ENCODE assay signal across 9 mouse cellular contexts in genomic region chr7:35948389-35948788, GRCm38 (mm10).
A peak's percentile ranks its signal among the peaks of the same experiment; 100 is the strongest.
DNase-seq lines count a peak whose midpoint lies in the region; ATAC-seq and TF ChIP-seq lines count a peak whose summit lies in the region.
"Had no signal": no experiment of that assay in that cellular context is flagged by ENCODE, and none has a peak within 500 bp of the region (broad histone marks: within the 10 kb centered on the region; RNA-seq: fewer than 3 reads in every experiment).

No protein-coding gene starts in this region.

- WGBS in forebrain, embryonic 13.5 days: 1% methylated on average over 13 of the region's 13 CpGs
- WGBS in midbrain, embryonic 12.5 days: under 1% methylated on average over 13 of the region's 13 CpGs

- TF ChIP-seq CTCF in gastrocnemius, adult 2 months (IDR thresholded peaks at IDR 0.05): no peak

- no peaks in the 10 kb centered on the region for H3K9me3 ChIP-seq in forebrain, embryonic 13.5 days (replicated peaks)
- H3K9me3 ChIP-seq in midbrain, embryonic 12.5 days: no peaks in the 10 kb centered on the region

- H3K4me2 ChIP-seq in forebrain, embryonic 13.5 days: peak overlapping the region; percentile 54
- peak overlapping the region; percentile 47 for H3K4me2 ChIP-seq in midbrain, embryonic 12.5 days (replicated peaks)

- H3K4me3 ChIP-seq in forebrain, embryonic 13.5 days: peak overlapping the region; percentile 17; the same call in 1 of the 2 replicates
- H3K4me3 ChIP-seq in midbrain, embryonic 12.5 days: peak overlapping the region; percentile 21; the same call in 1 of the 2 replicates
- H3K4me3 ChIP-seq in gastrocnemius, adult 2 months: no peak overlapping the region

- H3K9ac ChIP-seq in forebrain, embryonic 13.5 days: no peak overlapping the region
- no peak overlapping the region for H3K9ac ChIP-seq in midbrain, embryonic 12.5 days (replicated peaks)

- no peak overlapping the region for H3K27ac ChIP-seq in forebrain, embryonic 13.5 days
- 0 out of 2 replicates have a peak overlapping the region, but pooled peaks have one; percentile 15 for H3K27ac ChIP-seq in midbrain, embryonic 12.5 days (replicated peaks)
- H3K27ac ChIP-seq in gastrocnemius, adult 2 months: no peak overlapping the region
- H3K27ac ChIP-seq: macrophage had no signal

- H3K27me3 ChIP-seq in forebrain, embryonic 13.5 days: peaks cover 29% of the 10 kb centered on the region
- H3K27me3 ChIP-seq in midbrain, embryonic 12.5 days: peaks cover 18% of the 10 kb centered on the region

- intact Hi-C loops in gastrocnemius, adult 2 months (cut with DNase I): no loop called here

- H3K36me3 ChIP-seq in forebrain, embryonic 13.5 days (ENCODE audit: poor library complexity, severe bottlenecking): no peaks in the 10 kb centered on the region
- H3K36me3 ChIP-seq in midbrain, embryonic 12.5 days: no peaks in the 10 kb centered on the region

- peak; percentile 83; the same call in 1 of the 2 replicates for ATAC-seq in forebrain, embryonic 13.5 days
- ATAC-seq in midbrain, embryonic 12.5 days (ENCODE audit: low FRiP score, low read depth): peak; percentile 78

- peaks cover 20% of the 10 kb centered on the region for H3K4me1 ChIP-seq in forebrain, embryonic 13.5 days
- peaks cover 14% of the 10 kb centered on the region for H3K4me1 ChIP-seq in midbrain, embryonic 12.5 days

- peak; percentile 62 for DNase-seq in embryo, embryonic 11 days
- peak; percentile 65 for DNase-seq in kidney, postnatal 10 days
- DNase-seq in adrenal gland, adult (ENCODE audit: inconsistent age in 2 of 2, low spot score in 1 of 2): no peak
- DNase-seq in gastrocnemius, adult 2 months: no peak
- DNase-seq in gastrocnemius, postnatal 25 days: no peak
- DNase-seq in heart, adult 8-10 months (ENCODE audit: low spot score): no peak

Comparison
In these comparisons a context has a peak if more than half of its experiments do, and no peak if none do; other contexts are left out.
1. DNase-seq: peak in embryo, embryonic 11 days (single experiment) and kidney, postnatal 10 days (single experiment); none in adrenal gland, adult (0 of 2), gastrocnemius, adult 2 months (single experiment), gastrocnemius, postnatal 25 days (single experiment) and heart, adult 8-10 months (single experiment).